Mouse (Mus musculus) olfactory bulb, adult 2 months (tissue): ENCODE data around the gene Catsper3.

Experiments
- CTCF ChIP-seq: fragments of 200-500 bp; IDR thresholded peaks from 2 replicates; pipeline ENCODE4 v1.5.1; 2012; ENCODE audit warnings: low read depth, mild to moderate bottlenecking, low read length, moderate library complexity; ENCODE audit not compliant: insufficient read depth
- POLR2A ChIP-seq: fragments of 200-500 bp; IDR thresholded peaks from 2 replicates; pipeline ENCODE4 v1.6.1; 2012; ENCODE audit warnings: mild to moderate bottlenecking, low read depth, low read length, moderate library complexity; ENCODE audit not compliant: insufficient read depth

- no peak for TF ChIP-seq CTCF
- no peak for TF ChIP-seq POLR2A
These were observed 64.3 kb downstream of the Catsper3 start for GRCm38 (mm10) chr13:55848604-55849190.
